Mouse (Mus musculus): Measurements from ENCODE around the gene Olfr1090. TPM values are rescaled to one million over a fixed set of nuclear protein-coding genes. Genes with fewer than 3 reads are reported as not detected.

The Olfr1090 gene
- polyA plus RNA-seq (2016; fragmentation: Nextera tagmentation; extraction: Ambion mirVana) = not detected in 2 replicates

DNA sequence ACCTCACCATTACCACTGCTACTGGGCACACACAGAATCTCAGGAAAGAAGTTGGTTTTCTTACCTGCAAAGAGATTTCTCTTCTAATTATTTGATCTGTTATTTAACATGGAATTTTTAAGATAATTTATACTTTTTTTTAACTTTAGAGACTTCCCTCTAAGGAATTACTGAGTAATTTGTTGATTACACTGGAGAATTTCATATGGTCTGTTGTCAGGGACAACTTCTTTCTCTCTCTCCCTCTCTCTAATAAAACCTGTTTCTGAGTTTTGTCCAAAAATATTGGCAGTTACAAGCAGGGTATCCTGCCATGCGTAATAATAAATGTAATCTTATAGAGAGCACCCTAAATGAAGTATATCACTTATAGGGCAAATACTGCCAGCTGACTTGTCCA lies at the start of gene Olfr1090:
Gene Olfr1090 (minus strand): TSS at position 101 of the 400 bp plus-strand sequence.
- Histone ChIP-seq H3K4me1 (replicated peaks) (no peaks in the 10 kb centered on the region), H3K27ac (no peak within 1 kb of the TSS), H3K9me3 (no peaks in the 10 kb centered on the region), H3K4me3 (no peak within 1 kb of the TSS), H3K36me3 (no peaks in the 10 kb centered on the region), H3K27me3 (ENCODE audit: insufficient read depth, poor library complexity, severe bottlenecking) (no peaks in the 10 kb centered on the region)
- 92% methylated on average over 1 of the region's 1 CpGs for WGBS
- no peak for DNase-seq (ENCODE audit: low spot score)

DNA sequence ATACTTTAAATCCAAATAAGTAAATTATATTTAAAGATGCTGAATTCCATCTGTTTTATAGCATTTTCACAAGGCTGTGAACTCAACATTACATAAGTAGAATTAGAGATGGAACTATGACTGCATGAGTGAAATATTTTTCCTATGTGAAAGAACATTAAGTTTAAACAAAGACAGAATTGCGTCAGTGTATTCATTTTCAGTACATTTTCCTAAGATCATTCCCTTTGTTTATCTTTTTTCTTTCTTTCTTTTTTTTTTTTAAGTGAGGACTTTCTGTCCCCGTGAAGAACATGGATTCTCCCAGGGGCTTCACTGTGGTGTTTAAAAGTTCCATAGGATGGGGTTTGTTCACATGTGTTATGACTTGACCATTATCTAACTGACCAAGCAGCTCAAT lies 23.4 kb upstream of the Olfr1090 start, which contains the start of gene Olfr1093:
Gene Olfr1093 (plus strand): TSS at position 301 of the 400 bp plus-strand sequence.
- DNase-seq (ENCODE audit: low spot score) = no peak
- H3K27ac ChIP-seq = no peak within 1 kb of the TSS
- no peaks in the 10 kb centered on the region for H3K36me3 ChIP-seq
- H3K9me3 ChIP-seq = no peaks in the 10 kb centered on the region
- H3K4me1 ChIP-seq (replicated peaks) = no peaks in the 10 kb centered on the region
- no peak within 1 kb of the TSS for H3K4me3 ChIP-seq
- 90% methylated on average over 2 of the region's 2 CpGs for WGBS
- no peaks in the 10 kb centered on the region for H3K27me3 ChIP-seq (ENCODE audit: insufficient read depth, poor library complexity, severe bottlenecking)

DNA sequence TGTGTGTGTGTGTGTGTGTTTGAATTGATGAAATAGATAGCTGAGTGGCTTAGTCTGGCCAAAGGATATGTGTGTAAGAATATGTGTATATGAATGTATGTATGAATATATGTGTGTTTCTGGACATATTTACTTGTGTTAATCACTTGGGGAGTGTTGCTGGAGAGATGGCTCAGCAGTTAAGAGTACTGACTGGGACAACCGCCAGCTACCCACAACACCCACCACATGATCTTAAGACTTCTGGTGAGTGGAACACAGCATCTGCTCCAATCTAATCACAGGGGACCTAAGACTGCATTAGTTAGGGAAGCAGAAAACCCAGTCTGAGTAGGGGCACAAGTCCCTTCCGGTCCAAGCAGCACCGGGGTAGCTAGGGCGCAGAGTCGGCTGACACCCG lies 2.3 kb upstream of the Olfr1090 start:
- Histone ChIP-seq H3K4me1 (replicated peaks) (no peaks in the 10 kb centered on the region), H3K36me3 (no peaks in the 10 kb centered on the region), H3K4me3 (no peak overlapping the region), H3K27ac (no peak overlapping the region), H3K27me3 (ENCODE audit: insufficient read depth, poor library complexity, severe bottlenecking) (no peaks in the 10 kb centered on the region), H3K9me3 (no peaks in the 10 kb centered on the region)
- no peak for DNase-seq (ENCODE audit: low spot score)
- WGBS = 97% methylated on average over 6 of the region's 6 CpGs

DNA sequence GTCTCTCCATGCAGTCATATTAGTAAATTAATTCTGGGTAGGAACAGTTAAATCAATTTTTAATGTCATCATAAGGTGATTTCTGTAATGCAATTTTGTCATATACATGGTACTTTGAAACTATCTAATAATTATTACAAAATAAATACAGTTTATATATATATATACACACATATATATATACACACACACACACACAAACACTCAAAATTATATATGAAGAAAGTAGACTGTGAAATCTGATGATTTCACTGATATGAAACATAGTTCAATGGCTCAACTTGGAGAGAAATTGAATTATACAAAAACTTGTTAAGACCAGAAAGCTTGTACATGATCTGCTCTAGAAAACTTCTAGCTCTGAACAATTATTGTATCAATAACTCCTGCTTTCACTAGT lies 25.2 kb downstream of the Olfr1090 start, which contains the start of gene Olfr1089:
Gene Olfr1089 (minus strand): TSS at position 101 of the 400 bp plus-strand sequence.
- Histone ChIP-seq H3K4me1 (replicated peaks) (no peaks in the 10 kb centered on the region), H3K9me3 (no peaks in the 10 kb centered on the region), H3K4me3 (no peak within 1 kb of the TSS), H3K27me3 (ENCODE audit: insufficient read depth, poor library complexity, severe bottlenecking) (no peaks in the 10 kb centered on the region), H3K27ac (no peak within 1 kb of the TSS), H3K36me3 (no peaks in the 10 kb centered on the region)
- DNase-seq (ENCODE audit: low spot score) = no peak

Other genes starting within 250 kb of the Olfr1090 start
- not detected in 2 replicates for gene Olfr1079, start 216.5 kb downstream of the Olfr1090 start, polyA plus RNA-seq (2016; fragmentation: Nextera tagmentation; extraction: Ambion mirVana)
- gene Olfr1080, start 200.8 kb downstream of the Olfr1090 start, polyA plus RNA-seq (2016; fragmentation: Nextera tagmentation; extraction: Ambion mirVana) = not detected in 2 replicates
- gene Olfr1082, start 160.0 kb downstream of the Olfr1090 start, polyA plus RNA-seq (2016; fragmentation: Nextera tagmentation; extraction: Ambion mirVana) = not detected in 2 replicates
- gene Olfr1084, start 119.3 kb downstream of the Olfr1090 start, polyA plus RNA-seq (2016; fragmentation: Nextera tagmentation; extraction: Ambion mirVana) = not detected in 2 replicates
- not detected in 2 replicates for gene Olfr1085, start 97.0 kb downstream of the Olfr1090 start, polyA plus RNA-seq (2016; fragmentation: Nextera tagmentation; extraction: Ambion mirVana)
- not detected in 2 replicates for gene Olfr1086, start 78.9 kb downstream of the Olfr1090 start, polyA plus RNA-seq (2016; fragmentation: Nextera tagmentation; extraction: Ambion mirVana)
- not detected in 2 replicates for gene Olfr1087, start 60.6 kb downstream of the Olfr1090 start, polyA plus RNA-seq (2016; fragmentation: Nextera tagmentation; extraction: Ambion mirVana)
- not detected in 2 replicates for gene Olfr1089, start 25.3 kb downstream of the Olfr1090 start, polyA plus RNA-seq (2016; fragmentation: Nextera tagmentation; extraction: Ambion mirVana)
- not detected in 2 replicates for gene Olfr1093, start 23.5 kb upstream of the Olfr1090 start, polyA plus RNA-seq (2016; fragmentation: Nextera tagmentation; extraction: Ambion mirVana)
- not detected in 2 replicates for gene Olfr141, start 51.0 kb upstream of the Olfr1090 start, polyA plus RNA-seq (2016; fragmentation: Nextera tagmentation; extraction: Ambion mirVana)
- not detected in 2 replicates for gene Olfr1094, start 65.7 kb upstream of the Olfr1090 start, polyA plus RNA-seq (2016; fragmentation: Nextera tagmentation; extraction: Ambion mirVana)
- not detected in 2 replicates for gene Olfr1095, start 92.7 kb upstream of the Olfr1090 start, polyA plus RNA-seq (2016; fragmentation: Nextera tagmentation; extraction: Ambion mirVana)
- gene Gm13723, start 115.8 kb upstream of the Olfr1090 start, polyA plus RNA-seq (2016; fragmentation: Nextera tagmentation; extraction: Ambion mirVana) = not detected in 2 replicates
- not detected in 2 replicates for gene Olfr1097, start 133.2 kb upstream of the Olfr1090 start, polyA plus RNA-seq (2016; fragmentation: Nextera tagmentation; extraction: Ambion mirVana)
- not detected in 2 replicates for gene Olfr1098, start 165.6 kb upstream of the Olfr1090 start, polyA plus RNA-seq (2016; fragmentation: Nextera tagmentation; extraction: Ambion mirVana)
- gene Olfr1099, start 201.7 kb upstream of the Olfr1090 start, polyA plus RNA-seq (2016; fragmentation: Nextera tagmentation; extraction: Ambion mirVana) = not detected in 2 replicates
- not detected in 2 replicates for gene Olfr1100, start 221.0 kb upstream of the Olfr1090 start, polyA plus RNA-seq (2016; fragmentation: Nextera tagmentation; extraction: Ambion mirVana)
- gene Olfr1101, start 232.2 kb upstream of the Olfr1090 start, polyA plus RNA-seq (2016; fragmentation: Nextera tagmentation; extraction: Ambion mirVana) = not detected in 2 replicates
- gene Olfr1102, start 239.4 kb upstream of the Olfr1090 start, polyA plus RNA-seq (2016; fragmentation: Nextera tagmentation; extraction: Ambion mirVana) = not detected in 2 replicates